Mouse (Mus musculus): ENCODE data around the gene H1foo. TPM values are rescaled to one million over a fixed set of nuclear protein-coding genes. Genes with fewer than 3 reads are reported as not detected.

H1foo gene
- not detected in 4 replicates for total RNA-seq (2023)

GRCm38 (mm10) chr6:115944638-115945037 is at the start of gene H1foo:
TSS of gene H1foo (plus strand) at chr6:115944938.

DNA sequence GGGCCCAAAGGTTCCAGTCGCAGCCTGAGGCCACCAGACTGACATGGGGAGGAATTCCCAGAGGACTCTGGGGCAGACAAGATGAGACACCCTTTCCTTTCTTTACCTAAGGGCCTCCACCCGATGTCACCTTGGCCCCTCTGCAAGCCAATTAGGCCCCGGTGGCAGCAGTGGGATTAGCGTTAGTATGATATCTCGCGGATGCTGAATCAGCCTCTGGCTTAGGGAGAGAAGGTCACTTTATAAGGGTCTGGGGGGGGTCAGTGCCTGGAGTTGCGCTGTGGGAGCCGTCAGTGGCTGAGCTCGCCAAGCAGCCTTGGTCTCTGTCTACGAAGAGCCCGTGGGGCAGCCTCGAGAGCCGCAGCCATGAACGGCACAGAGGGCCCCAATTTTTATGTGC is 13.1 kb upstream of the H1foo start, which contains the start of gene Rho:
Rho (plus strand) TSS at position 110 of the 400 bp plus-strand sequence.

DNA sequence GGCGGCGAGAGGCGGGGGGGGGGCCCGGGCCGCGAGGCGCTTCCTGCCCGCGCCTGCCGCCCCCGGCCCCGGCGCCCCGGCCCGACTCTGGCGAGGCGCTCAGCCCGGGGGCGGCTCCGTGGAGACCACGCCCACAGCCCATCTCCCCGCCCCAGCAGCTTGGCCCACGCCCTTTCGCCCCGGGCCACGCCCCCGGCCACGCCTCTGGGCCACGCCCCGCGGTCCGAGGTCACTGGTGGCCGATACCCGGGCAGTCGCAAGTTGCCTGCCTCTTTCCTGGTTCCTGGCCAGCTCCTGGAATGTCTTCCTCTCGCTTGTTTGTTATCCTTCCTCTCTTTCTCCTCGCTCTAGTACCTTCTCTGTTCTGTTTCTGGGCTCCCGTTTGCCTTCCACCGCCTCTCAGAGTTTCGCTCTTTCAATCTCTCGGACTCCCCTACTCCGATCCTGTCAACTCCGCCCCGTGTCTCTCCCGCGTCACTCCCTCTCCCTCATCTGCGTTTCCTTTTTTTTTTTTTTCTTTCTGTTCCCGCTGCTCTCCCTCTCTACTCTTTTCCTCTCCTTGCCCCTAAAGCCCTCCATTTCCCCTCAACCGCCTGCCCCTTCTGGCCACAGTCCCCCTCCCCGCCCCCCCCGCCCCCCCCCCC is 50.3 kb downstream of the H1foo start, which contains the start of gene Plxnd1:
Plxnd1 (minus strand) TSS at position 129 of the 644 bp plus-strand sequence.

Other genes starting within 250 kb of the H1foo start
- gene Tmem40, start 182.5 kb upstream of the H1foo start, total RNA-seq (2023), result 0.92 TPM in 1 of 4 replicates, not detected in the others
- gene Cand2, start 170.4 kb upstream of the H1foo start, total RNA-seq (2023), result 5.3 to 6.8 TPM (median 6.4 TPM) in 4 replicates
- gene Rpl32, start 136.2 kb upstream of the H1foo start, total RNA-seq (2023), result 2,398 to 2,648 TPM (median 2,491 TPM) in 4 replicates
- gene Efcab12, start 106.5 kb upstream of the H1foo start, total RNA-seq (2023), result 0.21 TPM in 1 of 4 replicates, not detected in the others
- gene Mbd4, start 91.6 kb upstream of the H1foo start, total RNA-seq (2023), result 21.1 to 27.1 TPM (median 22.1 TPM) in 4 replicates
- gene Ift122, start 91.5 kb upstream of the H1foo start, total RNA-seq (2023), result 3.0 to 5.5 TPM (median 4.0 TPM) in 4 replicates
- not detected in 4 replicates for gene Rho, start 13.2 kb upstream of the H1foo start, total RNA-seq (2023)
- 34.0 to 45.2 TPM (median 39.3 TPM) in 4 replicates for gene Plxnd1, start 50.1 kb downstream of the H1foo start, total RNA-seq (2023)
- 33.8 to 46.0 TPM (median 41.0 TPM) in 4 replicates for gene Tmcc1, start 248.5 kb downstream of the H1foo start, total RNA-seq (2023)